Mouse (Mus musculus): ENCODE results near the gene Ddo. TPM values are rescaled to one million over a fixed set of nuclear protein-coding genes. Genes with fewer than 3 reads are reported as not detected.

Ddo gene
- total and polyA plus RNA-seq, 3 experiments: 5.7 to 12.9 (median 12.4) TPM

GRCm38 (mm10) chr10:40665270-40665669 is 35.5 kb downstream of the Ddo start:
- no peak for DNase-seq

GRCm38 (mm10) chr10:40666943-40667342 is 37.1 kb downstream of the Ddo start:
- no peak for DNase-seq

- no peak for DNase-seq
Measured at GRCm38 (mm10) chr10:40668640-40669039, 38.8 kb downstream of the Ddo start.

- DNase-seq: no peak
Measured at GRCm38 (mm10) chr10:40672587-40673296, 42.9 kb downstream of the Ddo start.

- DNase-seq: no peak
Measured at GRCm38 (mm10) chr10:40673297-40673665, 43.5 kb downstream of the Ddo start.

- DNase-seq: no peak
Measured at GRCm38 (mm10) chr10:40674151-40674550, 44.3 kb downstream of the Ddo start.

- DNase-seq: peak; percentile 47
Measured at GRCm38 (mm10) chr10:40675921-40676320, 46.1 kb downstream of the Ddo start.

GRCm38 (mm10) chr10:40678477-40678876 is 48.7 kb downstream of the Ddo start:
- DNase-seq: no peak

GRCm38 (mm10) chr10:40682470-40682869 is 52.7 kb downstream of the Ddo start:
- peak; percentile 18 for DNase-seq

GRCm38 (mm10) chr10:40683092-40683867 is 53.5 kb downstream of the Ddo start, which contains the start of gene Mettl24:
TSS of gene Mettl24 (plus strand) at chr10:40683282.
- peak; percentile 92 for DNase-seq

- no peak for DNase-seq
Measured at GRCm38 (mm10) chr10:40683868-40684253, 54.0 kb downstream of the Ddo start.

- no peak for DNase-seq
Measured at GRCm38 (mm10) chr10:40684326-40684725, 54.5 kb downstream of the Ddo start.

GRCm38 (mm10) chr10:40685641-40686040 is 55.8 kb downstream of the Ddo start:
- no peak for DNase-seq

- DNase-seq: no peak
Measured at GRCm38 (mm10) chr10:40686976-40687375, 57.2 kb downstream of the Ddo start.

GRCm38 (mm10) chr10:40687407-40687806 is 57.6 kb downstream of the Ddo start:
- peak; percentile 31 for DNase-seq

GRCm38 (mm10) chr10:40688266-40688665 is 58.5 kb downstream of the Ddo start:
- no peak for DNase-seq

- DNase-seq: no peak
Measured at GRCm38 (mm10) chr10:40688873-40689272, 59.1 kb downstream of the Ddo start.

- DNase-seq: no peak
Measured at GRCm38 (mm10) chr10:40698652-40699051, 68.8 kb downstream of the Ddo start.

GRCm38 (mm10) chr10:40711127-40711526 is 81.3 kb downstream of the Ddo start:
- DNase-seq: no peak

- peak; percentile 36 for DNase-seq
Measured at GRCm38 (mm10) chr10:40713018-40713608, 83.3 kb downstream of the Ddo start.

- DNase-seq: no peak
Measured at GRCm38 (mm10) chr10:40713829-40714228, 84.0 kb downstream of the Ddo start.

GRCm38 (mm10) chr10:40715151-40715550 is 85.3 kb downstream of the Ddo start:
- DNase-seq: no peak

- no peak for DNase-seq
Measured at GRCm38 (mm10) chr10:40716296-40716695, 86.5 kb downstream of the Ddo start.
